Mouse (Mus musculus) limb, embryonic 15.5 days (tissue): ENCODE data around the gene Snph. TPM values are rescaled to one million over a fixed set of nuclear protein-coding genes. Genes with fewer than 3 reads are reported as not detected.
"Not testable (repeated sequence)": the region's sequence is repeated elsewhere in the genome, so short reads cannot be mapped to it uniquely, and the experiment has no call there.

Experiments used
- ATAC-seq: fragments of 200-750 bp; cut with Nextera tagmentation; 2 replicates; pipeline ENCODE4 v1.8.0; 2017; ENCODE audit warnings: low read depth, moderate TSS enrichment; ENCODE audit not compliant: insufficient number of reproducible peaks, low FRiP score, low TSS enrichment
- H3K27ac ChIP-seq: fragments of 300-500 bp; sonication (generic); 2 replicates; pipeline ENCODE4 v1.5.1; 2015; ENCODE audit warnings: moderate library complexity, mild to moderate bottlenecking, inconsistent platforms
- H3K27me3 ChIP-seq: fragments of 300-500 bp; sonication (generic); 2 replicates; pipeline ENCODE4 v1.6.1; 2015; ENCODE audit warnings: inconsistent platforms
- H3K36me3 ChIP-seq: fragments of 300-500 bp; sonication (generic); 2 replicates; pipeline ENCODE4 v1.6.1; 2015; ENCODE audit warnings: inconsistent platforms
- H3K4me1 ChIP-seq: fragments of 300-500 bp; sonication (generic); 2 replicates; pipeline ENCODE4 v1.6.1; 2015; ENCODE audit warnings: inconsistent platforms
- H3K4me2 ChIP-seq: fragments of 300-500 bp; sonication (generic); 2 replicates; pipeline ENCODE4 v1.6.1; 2015; ENCODE audit warnings: mild to moderate bottlenecking, inconsistent platforms
- H3K4me3 ChIP-seq: fragments of 300-500 bp; sonication (generic); 2 replicates; pipeline ENCODE4 v1.5.1; 2015; ENCODE audit warnings: mild to moderate bottlenecking, inconsistent platforms
- H3K9ac ChIP-seq: fragments of 300-500 bp; sonication (generic); 2 replicates; pipeline ENCODE4 v1.6.1; 2015; ENCODE audit warnings: inconsistent platforms
- H3K9me3 ChIP-seq: fragments of 300-500 bp; sonication (generic); 2 replicates; pipeline ENCODE4 v1.6.1; 2016; ENCODE audit warnings: inconsistent platforms
- WGBS: fragments of 180-500 bp; shearing (Covaris S2); methylation state at CpG from one replicate; pipeline ENCODE4 v1.1.7; 2015; 5-methylcytosine and 5-hydroxymethylcytosine counted together
- polyA plus RNA-seq: library from polyadenylated mRNA; unstranded; fragments of >200 nt; fragmentation: Nextera tagmentation; extraction: Ambion mirVana; gene quantifications from 2 replicates; pipeline ENCODE4 v1.2.1, GENCODE M21; 2015

Snph gene
- polyA plus RNA-seq, 1 experiment from 2014 or later: 0.68 TPM

GRCm38 (mm10) chr2:151629310-151629709 lies 3.1 kb downstream of the Snph start:
- Histone ChIP-seq H3K27ac (no peak overlapping the region), H3K4me3 (no peak overlapping the region), H3K9ac (no peak overlapping the region), H3K9me3 (no peaks in the 10 kb centered on the region), H3K4me2 (no peak overlapping the region), H3K27me3 (peaks cover 37% of the 10 kb centered on the region), H3K36me3 (no peaks in the 10 kb centered on the region), H3K4me1 (peaks cover 11% of the 10 kb centered on the region)
- no peak for ATAC-seq
- WGBS: 58% methylated on average over 7 of the region's 7 CpGs

- Histone ChIP-seq H3K4me2 (no peak overlapping the region), H3K27ac (no peak overlapping the region), H3K4me1 (peaks cover 11% of the 10 kb centered on the region), H3K36me3 (no peaks in the 10 kb centered on the region), H3K27me3 (peaks cover 27% of the 10 kb centered on the region), H3K9me3 (no peaks in the 10 kb centered on the region), H3K4me3 (no peak overlapping the region), H3K9ac (no peak overlapping the region)
- ATAC-seq: no peak
- WGBS: 88% methylated on average over 3 of the region's 3 CpGs
Measured at GRCm38 (mm10) chr2:151628011-151628410, 4.4 kb downstream of the Snph start.

- Histone ChIP-seq H3K4me1 (no peaks in the 10 kb centered on the region), H3K9me3 (no peaks in the 10 kb centered on the region), H3K27ac (no peak overlapping the region), H3K9ac (no peak overlapping the region), H3K27me3 (peaks cover 10% of the 10 kb centered on the region), H3K4me2 (no peak overlapping the region), H3K4me3 (no peak overlapping the region), H3K36me3 (no peaks in the 10 kb centered on the region)
- ATAC-seq: no peak
- WGBS: 84% methylated on average over 7 of the region's 7 CpGs
Measured at GRCm38 (mm10) chr2:151626296-151626695, 6.1 kb downstream of the Snph start.

- H3K4me1 ChIP-seq: no peaks in the 10 kb centered on the region
- no peak overlapping the region for H3K27ac ChIP-seq
- no peak for ATAC-seq
- no peaks in the 10 kb centered on the region for H3K36me3 ChIP-seq
- H3K27me3 ChIP-seq: no peaks in the 10 kb centered on the region
- 38% methylated on average over 3 of the region's 3 CpGs for WGBS
- H3K4me2 ChIP-seq: no peak overlapping the region
- no peak overlapping the region for H3K4me3 ChIP-seq
- H3K9me3 ChIP-seq: no peaks in the 10 kb centered on the region
- H3K9ac ChIP-seq: no peak overlapping the region
Measured at GRCm38 (mm10) chr2:151623776-151624175, 8.6 kb downstream of the Snph start.

GRCm38 (mm10) chr2:151616551-151617329 lies 15.7 kb downstream of the Snph start:
- Histone ChIP-seq H3K4me3 (no peak overlapping the region), H3K27me3 (no peaks in the 10 kb centered on the region)
- WGBS: 71% methylated on average over 6 of the region's 6 CpGs

GRCm38 (mm10) chr2:151615779-151616178 lies 16.6 kb downstream of the Snph start:
- H3K4me2 ChIP-seq, ATAC-seq, H3K36me3 ChIP-seq, H3K9me3 ChIP-seq, H3K9ac ChIP-seq, H3K4me3 ChIP-seq, H3K4me1 ChIP-seq, H3K27ac ChIP-seq, H3K27me3 ChIP-seq: not testable (repeated sequence)
- WGBS: 78% methylated on average over 7 of the region's 8 CpGs

More at GRCm38 (mm10) chr2:151616551-151617329, 15.7 kb downstream of the Snph start:
- Histone ChIP-seq H3K9me3 (no peaks in the 10 kb centered on the region), H3K27ac (no peak overlapping the region), H3K4me1 (no peaks in the 10 kb centered on the region), H3K9ac (no peak overlapping the region), H3K36me3 (no peaks in the 10 kb centered on the region), H3K4me2 (no peak overlapping the region)
- ATAC-seq: no peak

- Histone ChIP-seq H3K9ac (no peak overlapping the region), H3K27me3 (no peaks in the 10 kb centered on the region), H3K4me3 (no peak overlapping the region), H3K27ac (no peak overlapping the region), H3K4me2 (no peak overlapping the region), H3K9me3 (no peaks in the 10 kb centered on the region), H3K36me3 (no peaks in the 10 kb centered on the region), H3K4me1 (peaks cover 10% of the 10 kb centered on the region; the same call in 1 of the 2 replicates)
- no peak for ATAC-seq
- WGBS: 20% methylated on average over 3 of the region's 3 CpGs
Measured at GRCm38 (mm10) chr2:151609974-151610373, 22.4 kb downstream of the Snph start.

GRCm38 (mm10) chr2:151608435-151608834 lies 24.0 kb downstream of the Snph start:
- Histone ChIP-seq H3K4me2 (no peak overlapping the region), H3K9me3 (no peaks in the 10 kb centered on the region), H3K4me1 (peaks cover 18% of the 10 kb centered on the region; the same call in 1 of the 2 replicates), H3K27me3 (no peaks in the 10 kb centered on the region), H3K27ac (no peak overlapping the region), H3K4me3 (no peak overlapping the region), H3K9ac (no peak overlapping the region), H3K36me3 (no peaks in the 10 kb centered on the region)
- 75% methylated on average over 1 of the region's 1 CpGs for WGBS
- ATAC-seq: no peak

- H3K27ac ChIP-seq: peak overlapping the region; percentile 60
- H3K4me3 ChIP-seq: 0 out of 2 replicates have a peak overlapping the region, but pooled peaks have one; percentile 4
- H3K36me3 ChIP-seq: no peaks in the 10 kb centered on the region
- H3K4me2 ChIP-seq: peak overlapping the region; percentile 1; the same call in 1 of the 2 replicates
- no peak overlapping the region for H3K9ac ChIP-seq
- WGBS: 20% methylated on average over 11 of the region's 11 CpGs
- H3K27me3 ChIP-seq: no peaks in the 10 kb centered on the region; the same call in 1 of the 2 replicates
- H3K4me1 ChIP-seq: peaks cover 18% of the 10 kb centered on the region; the same call in 1 of the 2 replicates
- H3K9me3 ChIP-seq: no peaks in the 10 kb centered on the region
- ATAC-seq: peak; percentile 75
Measured at GRCm38 (mm10) chr2:151605437-151605987, 26.9 kb downstream of the Snph start.

- Histone ChIP-seq H3K9me3 (no peaks in the 10 kb centered on the region), H3K4me3 (no peak overlapping the region), H3K27me3 (no peaks in the 10 kb centered on the region; the same call in 1 of the 2 replicates), H3K9ac (no peak overlapping the region), H3K4me2 (no peak overlapping the region), H3K27ac (no peak overlapping the region), H3K36me3 (no peaks in the 10 kb centered on the region), H3K4me1 (peaks cover 18% of the 10 kb centered on the region; the same call in 1 of the 2 replicates)
- no peak for ATAC-seq
- 30% methylated on average over 4 of the region's 4 CpGs for WGBS
Measured at GRCm38 (mm10) chr2:151603630-151604029, 28.8 kb downstream of the Snph start.

- no peak overlapping the region for H3K27ac ChIP-seq
Measured at GRCm38 (mm10) chr2:151602106-151602505, 30.3 kb downstream of the Snph start.

GRCm38 (mm10) chr2:151598068-151598467 lies 34.3 kb downstream of the Snph start:
- Histone ChIP-seq H3K4me3 (no peak overlapping the region), H3K27me3 (no peaks in the 10 kb centered on the region; the same call in 1 of the 2 replicates), H3K9me3 (no peaks in the 10 kb centered on the region), H3K4me2 (no peak overlapping the region), H3K27ac (no peak overlapping the region), H3K9ac (no peak overlapping the region), H3K36me3 (no peaks in the 10 kb centered on the region), H3K4me1 (no peaks in the 10 kb centered on the region; the same call in 1 of the 2 replicates)
- 60% methylated on average over 2 of the region's 2 CpGs for WGBS
- no peak for ATAC-seq

More at GRCm38 (mm10) chr2:151602106-151602505, 30.3 kb downstream of the Snph start:
- Histone ChIP-seq H3K4me3 (no peak overlapping the region), H3K36me3 (no peaks in the 10 kb centered on the region), H3K9me3 (no peaks in the 10 kb centered on the region), H3K4me2 (no peak overlapping the region), H3K27me3 (no peaks in the 10 kb centered on the region; the same call in 1 of the 2 replicates), H3K9ac (no peak overlapping the region), H3K4me1 (peaks cover 18% of the 10 kb centered on the region; the same call in 1 of the 2 replicates)
- WGBS: 68% methylated on average over 4 of the region's 4 CpGs
- no peak for ATAC-seq
